Mouse (Mus musculus) gastrocnemius, postnatal 10 days (tissue): ENCODE measurements around the gene Cped1. TPM values are rescaled to one million over a fixed set of nuclear protein-coding genes. Genes with fewer than 3 reads are reported as not detected.
A peak's percentile ranks its signal among the peaks of the same experiment; 100 is the strongest.
"Not testable (repeated sequence)": the region's sequence is repeated elsewhere in the genome, so short reads cannot be mapped to it uniquely, and the experiment has no call there.

Experiments used
- DNase-seq: peaks from one replicate; pipeline ENCODE4 v3.0.0; 2021; ENCODE audit warnings: mixed read lengths
- total RNA-seq, 2 experiments: library from RNA; stranded (reverse); gene quantifications; 2 replicates each; pipeline ENCODE4 v1.2.3; 2021

The Cped1 gene
- total RNA-seq, 2 experiments from 2014 or later: 15.9 to 27.6 TPM

GRCm38 (mm10) chr6:22086056-22086455 lies 100.3 kb downstream of the Cped1 start:
- DNase-seq: no peak

DNA sequence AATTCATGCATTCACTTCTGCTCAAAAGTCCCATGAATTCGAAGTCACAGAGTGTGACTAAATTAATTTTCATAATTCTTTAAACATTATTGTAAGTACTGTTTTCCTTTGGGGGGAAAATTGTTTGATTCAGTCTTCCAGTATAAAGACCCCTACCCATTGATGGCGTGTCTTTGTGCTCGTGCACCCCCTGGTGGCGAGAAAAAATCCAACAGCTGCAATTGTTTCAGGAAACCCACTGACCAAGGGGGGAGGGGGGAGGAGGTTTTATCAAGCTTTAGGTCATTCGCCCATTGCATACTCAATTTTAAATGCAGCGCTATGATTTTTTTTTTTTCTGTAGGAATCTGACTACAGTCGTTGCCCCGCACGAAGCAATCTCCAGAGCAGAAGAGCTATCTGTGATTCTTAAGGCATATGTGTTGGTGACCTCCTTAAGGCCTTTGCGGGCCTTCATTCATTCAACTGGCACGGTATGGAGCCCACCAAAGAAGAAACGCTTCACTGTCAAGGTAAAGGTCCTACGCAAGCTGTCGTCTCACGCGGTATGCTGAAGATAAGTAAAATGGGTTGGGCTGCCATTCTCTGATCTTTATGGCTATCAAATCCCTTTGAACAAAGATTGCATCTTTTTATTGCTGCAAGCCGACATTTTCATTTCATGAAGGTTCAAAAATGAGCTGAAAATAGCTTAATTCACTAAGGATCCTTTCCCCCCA lies 102.8 kb downstream of the Cped1 start:
- DNase-seq: peak; percentile 65

- no peak for DNase-seq
These were observed 106.1 kb downstream of the Cped1 start for GRCm38 (mm10) chr6:22091773-22092172.

- no peak for DNase-seq
These were observed 108.1 kb downstream of the Cped1 start for GRCm38 (mm10) chr6:22093792-22094191.

DNA sequence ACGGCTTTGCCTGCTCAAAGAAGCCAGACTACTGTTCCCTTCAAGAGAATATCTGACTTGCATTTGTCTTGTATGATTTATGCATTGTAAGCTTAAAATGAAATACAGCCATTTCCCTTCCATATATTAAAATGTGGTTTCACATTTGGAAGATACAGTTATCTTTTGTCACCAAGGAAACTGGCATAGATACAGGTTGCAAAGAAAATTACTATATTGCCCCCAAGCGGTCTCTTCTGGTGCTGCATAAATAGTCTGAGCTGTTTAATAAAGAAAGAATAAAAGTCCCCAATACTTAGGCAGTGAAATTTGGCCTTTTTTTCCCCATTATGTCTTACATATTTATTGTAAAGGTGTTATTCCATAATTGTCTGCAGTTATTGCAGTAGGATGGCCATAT lies 112.0 kb downstream of the Cped1 start:
- DNase-seq: peak; percentile 25

GRCm38 (mm10) chr6:22099832-22100231 lies 114.1 kb downstream of the Cped1 start:
- no peak for DNase-seq

DNA sequence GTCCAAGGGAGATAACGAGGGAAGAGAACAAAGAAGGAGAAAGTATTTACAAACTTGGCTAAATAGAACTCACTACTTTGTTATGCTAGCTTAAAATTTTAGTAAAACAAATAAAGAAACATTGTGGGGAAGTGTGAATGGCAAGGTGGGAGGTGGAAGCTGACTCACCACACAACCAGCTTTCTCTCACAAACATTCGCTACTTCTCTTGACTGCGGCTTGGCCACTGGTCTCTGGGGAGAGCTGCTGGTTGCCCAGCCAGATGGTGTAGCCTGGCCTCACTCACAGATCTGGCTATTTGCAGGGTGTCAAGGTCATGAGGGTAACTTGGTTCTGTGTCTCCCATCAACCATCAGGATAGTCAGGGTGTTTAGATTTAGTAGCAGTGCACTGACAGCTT lies 116.2 kb downstream of the Cped1 start:
- no peak for DNase-seq

DNA sequence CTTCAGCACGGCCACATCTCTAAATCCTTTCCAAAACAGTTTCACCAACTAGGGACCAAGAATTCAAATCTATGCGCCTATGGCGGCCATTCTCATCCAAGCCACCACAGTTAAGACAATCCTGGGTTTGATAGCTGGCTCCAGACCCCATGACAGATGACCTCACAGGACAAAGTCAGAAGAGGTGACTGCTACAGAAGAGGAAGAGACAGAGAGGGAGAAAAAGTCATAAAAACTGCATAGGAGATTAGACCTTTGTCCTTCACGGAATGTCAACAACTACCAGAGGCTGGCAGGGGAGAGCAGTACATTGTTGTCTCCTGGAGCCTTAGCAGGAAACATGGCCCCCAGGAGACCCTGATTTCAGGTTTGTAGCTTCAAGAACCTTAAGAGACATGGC lies 117.0 kb downstream of the Cped1 start:
- no peak for DNase-seq

DNA sequence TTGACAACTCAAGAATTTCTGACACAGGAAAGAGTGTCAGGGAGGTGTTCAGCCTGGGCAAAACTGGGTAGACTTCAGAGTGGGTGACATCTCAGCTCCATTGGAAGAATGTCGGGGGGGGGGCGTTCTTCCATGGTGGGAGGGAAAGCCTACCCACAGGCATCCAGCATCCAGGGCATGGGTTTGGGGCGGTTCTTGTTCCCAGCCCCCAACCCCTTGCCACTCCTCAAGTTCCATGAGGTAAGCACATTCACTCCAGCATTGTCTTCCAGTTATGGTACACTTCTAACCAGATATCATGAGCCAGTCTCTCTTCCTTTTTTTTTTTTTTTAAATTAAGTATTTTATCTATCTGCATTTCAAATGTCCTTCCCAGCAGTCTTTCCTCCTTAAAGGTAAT lies 118.0 kb downstream of the Cped1 start:
- no peak for DNase-seq

- DNase-seq: no peak
These were observed 118.5 kb downstream of the Cped1 start for GRCm38 (mm10) chr6:22104211-22104610.

- no peak for DNase-seq
These were observed 128.4 kb downstream of the Cped1 start for GRCm38 (mm10) chr6:22114079-22114478.

DNA sequence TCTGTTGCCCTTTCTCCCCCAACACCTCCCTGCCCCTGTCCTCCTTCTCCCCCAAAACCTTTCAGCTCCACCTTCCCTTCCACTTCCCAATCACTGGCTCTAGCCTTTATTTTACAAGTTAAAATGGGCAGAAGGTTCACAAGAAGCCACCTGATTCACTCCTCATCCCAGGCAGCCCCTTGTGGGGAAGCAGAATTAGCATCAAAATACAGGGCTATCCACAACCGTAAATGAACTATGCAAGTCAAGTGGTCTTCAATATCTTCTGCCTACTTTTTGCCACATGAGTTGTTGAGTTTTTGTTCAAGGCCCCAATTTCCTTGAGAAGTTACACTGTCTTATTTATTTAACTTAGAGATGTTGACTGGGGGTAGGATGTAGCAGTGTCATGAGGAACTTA lies 131.0 kb downstream of the Cped1 start:
- DNase-seq: no peak

- DNase-seq: no peak
These were observed 136.4 kb downstream of the Cped1 start for GRCm38 (mm10) chr6:22122080-22122479.

DNA sequence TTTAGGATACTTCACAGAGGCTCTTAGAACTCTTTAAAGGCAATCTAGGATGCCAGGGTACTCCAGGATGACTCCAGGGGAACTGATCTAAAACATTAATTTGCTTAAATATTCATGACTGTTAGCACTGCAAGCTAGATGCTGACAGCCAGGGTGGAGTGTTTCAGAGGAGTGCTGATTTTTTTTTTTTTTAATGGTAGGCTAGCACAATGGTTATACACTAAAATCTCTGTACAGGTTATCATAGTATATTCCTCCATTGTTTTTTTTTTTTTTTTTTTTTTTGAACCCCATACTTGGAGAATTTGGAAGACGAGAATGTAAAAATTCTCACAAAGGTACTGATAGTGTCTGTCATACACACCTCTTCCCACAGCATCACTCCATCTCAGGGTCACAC lies 137.0 kb downstream of the Cped1 start:
- no peak for DNase-seq

- DNase-seq: no peak
These were observed 137.6 kb downstream of the Cped1 start for GRCm38 (mm10) chr6:22123332-22123731.

DNA sequence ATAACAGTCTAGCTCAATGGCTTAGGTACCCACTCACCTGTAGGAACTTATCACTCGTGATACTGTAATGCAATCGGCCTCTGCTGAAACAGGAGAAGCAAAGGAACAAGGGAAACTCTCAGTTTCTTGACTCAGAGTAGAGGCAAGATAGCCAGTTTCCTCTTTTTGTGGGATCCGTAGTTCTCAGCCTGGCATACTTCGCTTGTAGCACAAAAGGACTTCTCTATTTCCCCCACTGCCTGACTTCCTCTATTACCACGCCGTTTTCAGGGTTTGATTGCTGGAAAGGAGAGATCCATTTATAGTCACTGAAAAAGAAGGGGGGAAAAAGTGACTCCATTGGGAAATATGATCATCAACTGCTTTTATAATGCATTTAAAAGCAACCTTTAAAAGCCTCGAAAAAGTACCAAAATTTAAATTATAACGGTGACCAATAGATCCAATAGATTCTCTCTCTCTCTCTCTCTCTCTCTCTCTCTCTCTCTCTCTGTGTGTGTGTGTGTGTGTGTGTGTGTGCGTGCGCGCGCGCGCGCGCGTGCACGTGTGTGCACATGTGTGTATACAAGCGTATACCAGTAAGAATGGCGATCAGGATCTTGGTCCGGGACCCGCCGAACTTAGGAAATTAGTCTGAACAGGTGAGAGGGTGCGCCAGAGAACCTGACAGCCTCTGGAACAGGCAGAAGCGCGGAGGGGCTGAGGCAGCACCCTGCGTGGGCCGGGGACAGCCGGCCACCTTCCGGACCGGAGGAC lies 139.0 kb downstream of the Cped1 start:
- not testable (repeated sequence) for DNase-seq

GRCm38 (mm10) chr6:22135038-22135631 lies 149.4 kb downstream of the Cped1 start:
- no peak for DNase-seq

DNA sequence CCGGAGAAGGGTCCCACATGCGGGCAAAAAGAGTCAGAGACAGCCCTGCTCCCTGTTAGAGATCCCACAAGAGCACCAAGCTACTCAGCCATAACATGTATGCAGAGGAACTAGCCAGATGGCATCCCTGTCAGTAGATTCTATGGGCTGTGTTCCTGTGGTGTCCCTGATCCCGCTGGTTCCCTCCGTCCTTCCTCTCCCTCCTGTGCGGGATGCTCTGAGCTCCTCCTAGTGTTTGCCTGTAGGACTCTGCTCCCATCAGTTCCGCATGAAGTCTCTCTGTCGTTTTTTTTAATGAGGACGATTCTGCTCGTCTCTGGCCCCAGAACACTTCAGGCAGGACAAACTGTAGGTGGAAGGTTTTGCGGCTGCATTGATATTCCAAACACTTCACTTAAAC lies 151.1 kb downstream of the Cped1 start:
- DNase-seq: no peak

DNA sequence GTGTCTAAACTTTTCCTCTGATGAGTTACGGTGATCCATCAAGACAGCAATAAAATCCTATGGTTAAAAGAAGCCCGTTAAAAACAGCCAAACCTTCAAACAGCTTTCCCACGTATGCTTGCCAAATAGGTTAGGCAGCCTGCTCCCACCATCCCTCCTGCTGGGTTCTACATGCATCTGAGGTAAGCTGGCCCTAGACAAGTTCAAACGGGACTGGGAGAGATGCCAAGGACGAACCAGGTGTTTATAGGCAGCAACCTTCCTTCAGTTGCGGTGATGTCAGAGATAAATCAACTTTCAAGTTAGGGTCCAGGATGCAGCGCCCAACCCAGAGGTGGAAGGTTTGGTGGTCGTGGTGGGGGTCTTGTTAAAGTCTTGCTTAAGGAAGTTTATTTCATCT lies 155.1 kb downstream of the Cped1 start:
- no peak for DNase-seq

- DNase-seq: no peak
These were observed 161.5 kb downstream of the Cped1 start for GRCm38 (mm10) chr6:22147236-22147635.

DNA sequence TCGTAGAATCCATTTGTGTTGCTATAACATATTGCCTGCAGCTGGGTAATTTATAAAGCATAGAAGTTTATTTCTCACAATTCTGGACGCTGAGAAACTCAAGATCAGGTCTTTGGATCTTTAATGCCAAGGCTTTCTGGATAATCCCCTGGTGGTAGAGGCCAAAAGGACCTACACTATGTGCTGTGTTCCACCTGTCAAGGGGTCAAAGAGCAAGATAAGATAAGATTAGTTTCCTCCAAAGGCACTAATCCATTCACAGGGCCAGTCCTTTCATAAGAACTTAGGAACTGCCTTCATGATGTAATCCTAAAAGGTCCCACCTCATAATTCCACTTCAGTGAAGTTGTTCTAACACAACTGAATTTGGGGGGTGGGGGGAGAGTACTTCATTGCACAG lies 162.8 kb downstream of the Cped1 start:
- no peak for DNase-seq

DNA sequence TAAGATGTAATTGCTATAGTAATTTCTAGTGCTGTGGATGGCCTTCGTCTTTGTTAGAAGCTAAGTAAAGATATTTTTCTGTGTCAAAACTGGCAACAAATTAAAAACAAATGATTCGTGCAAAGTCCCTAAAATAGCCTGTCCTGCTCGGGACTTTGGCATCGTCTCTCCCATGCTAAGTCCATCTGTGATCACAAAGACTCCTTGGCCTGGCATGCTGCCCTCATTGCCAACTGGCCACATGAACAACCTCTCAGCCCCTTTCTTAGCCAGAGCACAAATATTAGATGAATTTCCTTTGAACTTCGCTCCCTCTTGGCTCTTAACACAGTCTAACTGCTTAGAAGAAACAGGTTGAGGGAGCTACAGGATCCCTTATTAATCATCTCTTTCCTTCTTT lies 171.7 kb downstream of the Cped1 start:
- DNase-seq: peak; percentile 52

GRCm38 (mm10) chr6:22161944-22162343 lies 176.2 kb downstream of the Cped1 start:
- no peak for DNase-seq

DNA sequence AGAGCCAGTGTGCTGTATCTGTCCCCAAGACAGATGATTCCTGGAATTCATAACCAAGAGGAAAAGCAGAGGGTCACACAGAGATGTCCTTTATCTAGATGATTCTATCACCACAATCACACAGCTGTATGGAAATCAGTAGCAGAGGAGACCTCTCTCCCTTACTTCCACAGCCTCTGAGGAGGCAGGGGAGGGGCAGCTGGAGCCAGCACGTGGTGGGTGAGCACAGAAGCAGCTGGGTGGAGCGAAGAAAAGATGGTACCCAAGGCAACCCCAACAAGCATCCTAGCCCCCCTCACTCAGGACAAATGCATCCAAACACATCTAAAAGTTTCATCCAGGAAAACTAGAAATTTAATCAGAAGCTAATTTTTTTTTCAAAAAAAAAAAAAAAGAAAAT lies 182.7 kb downstream of the Cped1 start:
- DNase-seq: no peak
